Mouse (Mus musculus): ENCODE measurements around the gene Wwox. TPM values are rescaled to one million over a fixed set of nuclear protein-coding genes. Genes with fewer than 3 reads are reported as not detected.

Wwox gene
- polyA plus RNA-seq, 1 experiment from 2014 or later, result 11.3 TPM

GRCm38 (mm10) chr8:114956377-114957168 is 517.1 kb downstream of the Wwox start:
- peaks cover 2 to 3% of the 10 kb centered on the region in 2 experiments; a peak in 2 of 4 replicates for H3K4me1 ChIP-seq (ENCODE audit: control insufficient read depth in 2 of 2, insufficient read depth in 2 of 2, low read length in 2 of 2)
- H3K9ac ChIP-seq (ENCODE audit: low read length), result no peak overlapping the region
- no peaks in the 10 kb centered on the region for H3K9me3 ChIP-seq (ENCODE audit: control insufficient read depth, low read length)
- no peak overlapping the region for H3K4me3 ChIP-seq (ENCODE audit: control insufficient read depth in 1 of 2, insufficient read depth in 1 of 2, low read depth in 1 of 2, low read length in 2 of 2)
- no peaks in the 10 kb centered on the region for H3K36me3 ChIP-seq (ENCODE audit: control insufficient read depth, insufficient read depth, low read length)
- 76% methylated on average over 8 of the region's 8 CpGs for WGBS
- H3K27ac ChIP-seq (replicated peaks in 1 of 2; ENCODE audit: control insufficient read depth in 1 of 2, insufficient read depth in 1 of 2, low read depth in 2 of 2, low read length in 2 of 2), result no peak overlapping the region
- no peak for ATAC-seq (ENCODE audit: insufficient number of reproducible peaks, insufficient read depth, low FRiP score, low read depth)
- H3K4me2 ChIP-seq (ENCODE audit: low read length), result no peak overlapping the region
- no peaks in the 10 kb centered on the region for H3K27me3 ChIP-seq (ENCODE audit: control insufficient read depth, insufficient read depth, low read length)

- no peaks in the 10 kb centered on the region for H3K36me3 ChIP-seq (ENCODE audit: control insufficient read depth, insufficient read depth, low read length)
- H3K4me2 ChIP-seq (ENCODE audit: low read length), result no peak overlapping the region
- peaks cover 5 to 9% of the 10 kb centered on the region in 2 experiments; a peak in 3 of 4 replicates for H3K4me1 ChIP-seq (ENCODE audit: control insufficient read depth in 2 of 2, insufficient read depth in 2 of 2, low read length in 2 of 2)
- 70% methylated on average over 16 of the region's 16 CpGs for WGBS
- ATAC-seq (ENCODE audit: insufficient number of reproducible peaks, insufficient read depth, low FRiP score, low read depth), result no peak
- no peak overlapping the region for H3K9ac ChIP-seq (ENCODE audit: low read length)
- no peak overlapping the region for H3K4me3 ChIP-seq (ENCODE audit: control insufficient read depth in 1 of 2, insufficient read depth in 1 of 2, low read depth in 1 of 2, low read length in 2 of 2)
- no peak overlapping the region for H3K27ac ChIP-seq (replicated peaks in 1 of 2; ENCODE audit: control insufficient read depth in 1 of 2, insufficient read depth in 1 of 2, low read depth in 2 of 2, low read length in 2 of 2)
- H3K27me3 ChIP-seq (ENCODE audit: control insufficient read depth, insufficient read depth, low read length), result no peaks in the 10 kb centered on the region
- no peaks in the 10 kb centered on the region for H3K9me3 ChIP-seq (ENCODE audit: control insufficient read depth, low read length)
Observed at GRCm38 (mm10) chr8:114958437-114959107, 519.1 kb downstream of the Wwox start.

- peaks cover 4 to 9% of the 10 kb centered on the region in 2 experiments; a peak in 3 of 4 replicates for H3K4me1 ChIP-seq (ENCODE audit: control insufficient read depth in 2 of 2, insufficient read depth in 2 of 2, low read length in 2 of 2)
- 81% methylated on average over 11 of the region's 11 CpGs for WGBS
- H3K9me3 ChIP-seq (ENCODE audit: control insufficient read depth, low read length), result no peaks in the 10 kb centered on the region
- no peaks in the 10 kb centered on the region for H3K27me3 ChIP-seq (ENCODE audit: control insufficient read depth, insufficient read depth, low read length)
- no peaks in the 10 kb centered on the region for H3K36me3 ChIP-seq (ENCODE audit: control insufficient read depth, insufficient read depth, low read length)
- ATAC-seq (ENCODE audit: insufficient number of reproducible peaks, insufficient read depth, low FRiP score, low read depth), result no peak
- H3K27ac ChIP-seq (replicated peaks in 1 of 2; ENCODE audit: control insufficient read depth in 1 of 2, insufficient read depth in 1 of 2, low read depth in 2 of 2, low read length in 2 of 2), result no peak overlapping the region
- H3K9ac ChIP-seq (ENCODE audit: low read length), result no peak overlapping the region
- H3K4me3 ChIP-seq (ENCODE audit: control insufficient read depth in 1 of 2, insufficient read depth in 1 of 2, low read depth in 1 of 2, low read length in 2 of 2), result no peak overlapping the region
- no peak overlapping the region for H3K4me2 ChIP-seq (ENCODE audit: low read length)
Observed at GRCm38 (mm10) chr8:114959406-114959805, 520.0 kb downstream of the Wwox start.

- Histone ChIP-seq H3K4me1 (ENCODE audit: control insufficient read depth in 2 of 2, insufficient read depth in 2 of 2, low read length in 2 of 2) (peaks cover 3 to 9% of the 10 kb centered on the region in 2 experiments; a peak in 3 of 4 replicates), H3K9ac (ENCODE audit: low read length) (no peak overlapping the region), H3K9me3 (ENCODE audit: control insufficient read depth, low read length) (no peaks in the 10 kb centered on the region), H3K4me3 (ENCODE audit: control insufficient read depth in 1 of 2, insufficient read depth in 1 of 2, low read depth in 1 of 2, low read length in 2 of 2) (no peak overlapping the region), H3K4me2 (ENCODE audit: low read length) (no peak overlapping the region), H3K36me3 (ENCODE audit: control insufficient read depth, insufficient read depth, low read length) (no peaks in the 10 kb centered on the region), H3K27ac (replicated peaks in 1 of 2; ENCODE audit: control insufficient read depth in 1 of 2, insufficient read depth in 1 of 2, low read depth in 2 of 2, low read length in 2 of 2) (no peak overlapping the region), H3K27me3 (ENCODE audit: control insufficient read depth, insufficient read depth, low read length) (no peaks in the 10 kb centered on the region)
- no peak for ATAC-seq (ENCODE audit: insufficient number of reproducible peaks, insufficient read depth, low FRiP score, low read depth)
- WGBS, result 11% methylated on average over 1 of the region's 1 CpGs
Observed at GRCm38 (mm10) chr8:114962494-114962893, 523.0 kb downstream of the Wwox start.

- no peak overlapping the region for H3K4me3 ChIP-seq (ENCODE audit: control insufficient read depth in 1 of 2, insufficient read depth in 1 of 2, low read depth in 1 of 2, low read length in 2 of 2)
- H3K27ac ChIP-seq (replicated peaks in 1 of 2; ENCODE audit: control insufficient read depth in 1 of 2, insufficient read depth in 1 of 2, low read depth in 2 of 2, low read length in 2 of 2), result no peak overlapping the region
- H3K27me3 ChIP-seq (ENCODE audit: control insufficient read depth, insufficient read depth, low read length), result no peaks in the 10 kb centered on the region
- H3K4me1 ChIP-seq (ENCODE audit: control insufficient read depth in 2 of 2, insufficient read depth in 2 of 2, low read length in 2 of 2), result peaks cover 3 to 9% of the 10 kb centered on the region in 2 experiments; a peak in 3 of 4 replicates
- no peak for ATAC-seq (ENCODE audit: insufficient number of reproducible peaks, insufficient read depth, low FRiP score, low read depth)
- H3K36me3 ChIP-seq (ENCODE audit: control insufficient read depth, insufficient read depth, low read length), result no peaks in the 10 kb centered on the region
- no peaks in the 10 kb centered on the region for H3K9me3 ChIP-seq (ENCODE audit: control insufficient read depth, low read length)
- WGBS, result 88% methylated on average over 4 of the region's 4 CpGs
- no peak overlapping the region for H3K9ac ChIP-seq (ENCODE audit: low read length)
- H3K4me2 ChIP-seq (ENCODE audit: low read length), result no peak overlapping the region
Observed at GRCm38 (mm10) chr8:114963282-114963681, 523.8 kb downstream of the Wwox start.

- Histone ChIP-seq H3K27me3 (ENCODE audit: control insufficient read depth, insufficient read depth, low read length) (no peaks in the 10 kb centered on the region), H3K4me3 (ENCODE audit: control insufficient read depth in 1 of 2, insufficient read depth in 1 of 2, low read depth in 1 of 2, low read length in 2 of 2) (no peak overlapping the region), H3K27ac (replicated peaks in 1 of 2; ENCODE audit: control insufficient read depth in 1 of 2, insufficient read depth in 1 of 2, low read depth in 2 of 2, low read length in 2 of 2) (no peak overlapping the region), H3K4me1 (ENCODE audit: control insufficient read depth in 2 of 2, insufficient read depth in 2 of 2, low read length in 2 of 2) (peaks cover 3 to 9% of the 10 kb centered on the region in 2 experiments; a peak in 3 of 4 replicates), H3K9me3 (ENCODE audit: control insufficient read depth, low read length) (peaks cover 5% of the 10 kb centered on the region; the same call in 1 of the 2 replicates), H3K4me2 (ENCODE audit: low read length) (no peak overlapping the region), H3K9ac (ENCODE audit: low read length) (no peak overlapping the region), H3K36me3 (ENCODE audit: control insufficient read depth, insufficient read depth, low read length) (no peaks in the 10 kb centered on the region)
- WGBS, result 82% methylated on average over 6 of the region's 6 CpGs
- ATAC-seq (ENCODE audit: insufficient number of reproducible peaks, insufficient read depth, low FRiP score, low read depth), result no peak
Observed at GRCm38 (mm10) chr8:114964206-114964605, 524.8 kb downstream of the Wwox start.

- Histone ChIP-seq H3K27ac (replicated peaks in 1 of 2; ENCODE audit: control insufficient read depth in 1 of 2, insufficient read depth in 1 of 2, low read depth in 2 of 2, low read length in 2 of 2) (no peak overlapping the region), H3K9ac (ENCODE audit: low read length) (no peak overlapping the region), H3K4me3 (ENCODE audit: control insufficient read depth in 1 of 2, insufficient read depth in 1 of 2, low read depth in 1 of 2, low read length in 2 of 2) (no peak overlapping the region), H3K36me3 (ENCODE audit: control insufficient read depth, insufficient read depth, low read length) (no peaks in the 10 kb centered on the region), H3K4me2 (ENCODE audit: low read length) (no peak overlapping the region), H3K9me3 (ENCODE audit: control insufficient read depth, low read length) (peaks cover 5% of the 10 kb centered on the region; the same call in 1 of the 2 replicates), H3K4me1 (ENCODE audit: control insufficient read depth in 2 of 2, insufficient read depth in 2 of 2, low read length in 2 of 2) (peaks cover 12% of the 10 kb centered on the region in 2 experiments), H3K27me3 (ENCODE audit: control insufficient read depth, insufficient read depth, low read length) (no peaks in the 10 kb centered on the region)
- ATAC-seq (ENCODE audit: insufficient number of reproducible peaks, insufficient read depth, low FRiP score, low read depth), result no peak
- WGBS, result 77% methylated on average over 4 of the region's 4 CpGs
Observed at GRCm38 (mm10) chr8:114968842-114969241, 529.4 kb downstream of the Wwox start.
